Mouse (Mus musculus): ENCODE data around the gene Myg1.

GRCm38 (mm10) chr15:102302542-102302941 lies 29.0 kb upstream of the Myg1 start:
- TF ChIP-seq GATA1 (IDR thresholded peaks at IDR 0.05; ENCODE audit: borderline replicate concordance, low read length), result no peak
- no peak for TF ChIP-seq FLI1 (IDR thresholded peaks at IDR 0.05; ENCODE audit: low read length)

Measured in megakaryocyte, embryonic 14.5 days (primary cell).